Mouse (Mus musculus) liver (tissue): ENCODE results near the gene Gm17174.
"Not testable (repeated sequence)": the region's sequence is repeated elsewhere in the genome, so short reads cannot be mapped to it uniquely, and the experiment has no call there.

Source experiments
- DNase-seq: peaks from one replicate; pipeline ENCODE4 v3.0.0-alpha.2; 2020; ENCODE audit warnings: mixed read lengths

Gm17174 gene

DNA sequence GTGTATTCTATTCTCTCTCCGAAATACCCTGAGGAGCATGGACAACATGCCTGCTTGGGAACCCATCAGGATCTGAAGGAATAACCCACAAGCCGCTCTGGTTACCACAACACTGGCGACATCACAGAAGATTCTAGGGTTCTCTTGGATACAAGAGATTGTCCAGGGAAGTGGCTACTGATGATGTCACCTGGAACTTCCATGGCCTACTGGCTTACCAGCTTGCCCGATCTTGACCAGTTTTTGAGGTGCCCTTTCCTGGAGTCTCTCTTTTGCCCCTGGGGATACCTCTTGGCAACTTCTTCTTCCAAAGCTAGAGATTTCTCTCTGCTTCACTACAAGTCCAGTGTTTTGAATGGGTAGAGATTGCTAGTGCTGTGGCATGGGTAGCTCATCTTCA lies at the start of gene Gm17174:
TSS of gene Gm17174 (minus strand) at position 101 of the 400 bp plus-strand sequence.
- DNase-seq: not testable (repeated sequence)

DNA sequence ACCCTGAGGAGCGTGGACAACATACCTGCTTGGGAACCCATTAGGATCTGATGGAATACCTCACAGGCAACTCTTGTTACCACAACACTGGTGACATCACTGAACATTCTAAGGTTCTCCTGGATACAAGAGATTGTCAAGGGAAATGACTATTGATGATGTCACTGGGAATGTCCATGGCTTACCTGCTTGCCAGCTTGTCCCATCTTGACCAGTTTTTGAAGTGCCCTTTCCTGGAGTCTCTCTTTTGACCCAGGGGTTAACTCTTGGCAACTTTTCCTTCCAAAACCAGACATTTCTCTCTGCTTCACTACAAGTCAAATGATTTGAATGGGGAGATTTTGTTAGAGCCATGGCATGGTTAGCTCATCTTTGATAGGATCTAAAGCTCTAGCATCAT lies 43.6 kb upstream of the Gm17174 start, which contains the start of gene Gm4181:
TSS of gene Gm4181 (minus strand) at position 101 of the 400 bp plus-strand sequence.
- not testable (repeated sequence) for DNase-seq

DNA sequence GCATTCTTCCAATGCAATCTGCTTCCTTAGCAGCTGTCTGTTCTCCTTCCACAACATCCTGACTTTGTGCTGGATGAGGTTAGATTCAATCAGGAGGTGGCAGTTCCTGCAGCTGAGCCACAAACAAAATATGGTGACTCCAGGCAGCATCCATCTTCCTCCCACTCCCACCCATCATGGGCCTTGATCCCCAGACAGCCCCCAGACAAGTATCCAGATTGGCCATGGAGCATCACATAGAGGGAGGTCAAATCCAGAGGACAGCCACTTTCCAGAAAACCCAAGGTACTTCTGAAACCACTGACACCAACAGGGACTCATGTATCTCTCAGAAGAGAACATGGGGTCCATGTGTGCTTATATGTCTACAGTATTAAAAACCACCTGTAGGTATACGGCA lies 40.5 kb upstream of the Gm17174 start:
- DNase-seq: not testable (repeated sequence)

DNA sequence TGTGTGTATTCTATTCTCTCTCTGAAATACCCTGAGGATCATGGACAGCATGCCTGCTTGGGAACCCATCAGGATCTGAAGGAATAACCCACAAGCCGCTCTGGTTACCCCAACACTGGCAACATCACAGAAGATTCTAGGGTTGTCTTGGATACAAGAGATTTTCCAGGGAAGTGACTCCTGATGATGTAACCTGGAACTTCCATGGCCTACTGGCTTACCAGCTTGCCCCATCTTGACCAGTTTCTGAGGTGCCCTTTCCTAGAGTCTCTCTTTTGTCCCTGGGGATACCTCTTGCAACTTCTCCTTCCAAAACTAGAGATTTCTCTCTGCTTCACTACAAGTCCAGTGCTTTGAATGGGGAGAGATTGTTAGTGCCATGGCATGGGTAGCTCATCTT lies 19.3 kb upstream of the Gm17174 start, which contains the start of gene Gm17078:
TSS of gene Gm17078 (minus strand) at position 101 of the 400 bp plus-strand sequence.
- no peak for DNase-seq

DNA sequence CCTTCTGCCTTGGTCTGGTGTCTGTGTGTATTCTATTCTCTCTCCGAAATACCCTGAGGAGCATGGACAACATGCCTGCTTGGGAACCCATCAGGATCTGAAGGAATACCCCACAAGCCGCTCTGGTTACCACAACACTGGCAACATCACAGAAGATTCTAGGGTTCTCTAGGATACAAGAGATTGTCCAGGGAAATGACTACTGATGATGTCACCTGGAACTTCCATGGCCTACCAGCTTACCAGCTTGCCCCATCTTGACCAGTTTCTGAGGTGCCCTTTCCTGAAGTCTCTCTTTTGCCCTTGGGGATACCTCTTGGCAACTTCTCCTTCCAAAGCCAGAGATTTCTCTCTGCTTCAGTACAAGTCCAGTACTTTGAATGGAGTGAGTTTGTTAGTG lies 18.0 kb downstream of the Gm17174 start, which contains the start of gene Gm17175:
TSS of gene Gm17175 (minus strand) at position 101 of the 400 bp plus-strand sequence.
- not testable (repeated sequence) for DNase-seq

DNA sequence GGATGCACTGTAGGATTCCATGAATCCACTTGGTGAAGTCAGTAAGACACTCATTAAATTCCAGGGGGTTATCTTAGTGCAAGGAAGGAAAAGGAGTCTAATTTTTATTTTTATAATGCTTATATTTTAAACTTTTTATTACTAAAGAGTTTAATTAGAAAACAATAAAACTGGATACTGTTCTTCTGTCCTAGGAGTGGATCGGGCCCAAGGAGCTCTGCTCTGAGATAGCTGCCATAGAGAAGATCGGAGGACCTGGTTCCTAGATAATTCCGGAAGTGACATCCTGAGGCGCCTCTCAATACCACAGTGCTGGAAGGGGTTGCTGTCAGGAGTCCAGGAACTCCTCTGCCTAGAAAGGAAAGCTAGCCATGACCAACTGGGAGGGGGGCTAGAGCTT lies 39.4 kb downstream of the Gm17174 start, which contains the start of gene Gm5622:
TSS of gene Gm5622 (plus strand) at position 301 of the 400 bp plus-strand sequence.
- no peak for DNase-seq
